Mouse (Mus musculus) right cerebral cortex, postnatal 10 days (tissue): ENCODE results near the gene Celf5.

Source experiments
- DNase-seq, 2 experiments: peaks; one replicate each; pipeline ENCODE4 v3.0.0; 2021; ENCODE audit warnings: low spot score in 2 of 2

The Celf5 gene

DNA sequence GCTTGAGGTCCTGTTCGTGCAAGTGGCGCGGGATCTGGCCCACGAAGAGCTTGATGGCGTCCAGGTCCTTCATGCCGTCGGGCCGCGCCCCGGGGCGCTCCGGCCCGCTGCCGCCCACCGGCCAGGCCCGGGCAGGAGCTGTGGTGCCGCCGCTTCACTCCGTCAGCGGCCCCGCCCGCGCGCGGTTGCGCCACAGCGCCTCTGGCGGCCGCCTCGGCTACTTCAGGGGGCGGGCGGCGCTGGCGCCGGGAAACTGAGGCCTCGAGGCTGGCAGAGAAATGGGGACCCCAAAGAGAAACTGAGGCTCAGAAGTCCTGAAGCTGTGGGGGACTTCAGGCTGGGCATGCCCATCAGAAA is at the start of gene Celf5:
Gene Celf5 (minus strand): TSS at position 177 of the 357 bp plus-strand sequence.
- peak in 1 of 2 experiments; percentile 76 for DNase-seq

DNA sequence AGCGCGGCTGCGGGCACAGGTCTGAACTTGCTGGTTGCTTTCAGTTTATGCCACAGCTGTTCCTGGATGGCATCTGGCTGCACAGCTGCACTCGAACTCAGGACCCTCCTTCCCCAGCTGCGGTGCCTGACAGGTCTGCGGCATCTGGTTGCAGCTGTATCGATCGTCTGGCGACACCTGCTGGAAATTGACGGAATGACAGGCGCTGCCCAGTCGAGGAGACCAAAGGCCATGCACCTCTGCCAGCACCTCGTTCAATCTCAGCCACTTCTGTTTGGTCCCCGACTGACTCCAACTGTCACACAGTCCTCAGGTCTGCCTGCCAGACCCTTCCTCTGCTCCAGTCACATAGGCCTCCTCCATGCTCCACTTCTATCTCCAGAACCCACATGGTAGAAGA is 44.3 kb upstream of the Celf5 start:
- peak; percentile 64 to 75 for DNase-seq

DNA sequence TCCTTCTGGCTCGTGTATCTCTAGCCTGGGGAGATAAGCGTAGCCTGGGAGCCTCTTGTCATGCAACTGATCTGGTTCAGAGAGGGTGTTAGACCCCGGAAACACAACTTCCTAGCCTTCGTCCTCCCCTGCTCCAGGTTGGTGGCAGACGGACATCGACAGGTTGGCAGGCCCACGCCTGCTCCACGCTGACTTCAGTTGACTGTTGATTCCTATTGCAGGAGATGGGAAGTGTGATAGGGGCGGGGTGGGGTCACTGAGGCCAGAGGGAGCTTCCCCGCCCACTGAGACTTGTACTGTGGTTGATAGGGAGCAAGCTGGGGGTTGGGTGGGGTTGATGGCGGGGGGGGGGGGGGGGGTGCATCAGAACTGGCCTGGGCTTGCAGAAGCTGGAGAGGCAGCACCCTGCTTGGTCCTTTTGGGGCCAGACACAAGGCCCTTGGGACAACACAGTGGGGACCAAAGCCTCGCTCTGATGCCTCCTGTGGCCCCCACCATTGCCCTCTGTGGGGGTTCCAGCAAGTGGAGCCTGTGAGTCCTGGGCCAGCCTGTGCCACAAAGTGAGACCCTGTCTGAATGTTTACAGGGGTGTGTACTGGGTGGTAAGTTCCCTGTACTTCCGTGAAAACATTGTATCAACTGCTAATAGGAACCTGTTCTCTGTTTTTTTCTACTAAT is 42.6 kb upstream of the Celf5 start:
- no peak for DNase-seq

DNA sequence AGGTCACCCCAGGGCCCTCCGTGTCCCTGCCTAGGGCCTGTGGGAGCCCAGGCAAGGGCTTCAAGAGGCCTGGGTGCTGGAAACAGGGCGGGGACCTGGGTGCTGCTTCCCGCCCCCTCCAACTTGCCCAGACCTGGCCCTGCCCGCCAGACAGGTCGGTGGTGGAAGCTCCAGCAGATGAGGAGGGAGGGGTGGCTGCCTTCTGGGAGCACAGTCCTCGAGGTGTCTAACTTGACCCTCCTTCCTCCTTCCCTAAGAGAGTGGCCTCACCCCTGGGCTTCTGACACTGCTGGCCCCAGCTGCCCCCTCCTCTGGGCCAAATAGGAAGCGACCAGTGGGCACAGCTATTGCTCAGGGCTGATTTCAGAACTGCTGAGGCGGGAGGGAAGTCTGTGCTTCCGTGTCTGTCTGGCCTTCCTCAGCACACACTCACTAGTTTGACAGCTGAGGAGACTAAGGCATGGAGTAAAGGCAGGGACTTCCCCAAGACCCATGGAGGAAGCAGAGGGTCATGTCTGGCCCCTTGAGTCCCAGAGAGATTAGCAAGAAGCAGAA is 41.6 kb upstream of the Celf5 start, which contains the start of gene Gna15:
Gene Gna15 (minus strand): TSS at position 175 of the 555 bp plus-strand sequence.
- peak; percentile 60 to 63 for DNase-seq

DNA sequence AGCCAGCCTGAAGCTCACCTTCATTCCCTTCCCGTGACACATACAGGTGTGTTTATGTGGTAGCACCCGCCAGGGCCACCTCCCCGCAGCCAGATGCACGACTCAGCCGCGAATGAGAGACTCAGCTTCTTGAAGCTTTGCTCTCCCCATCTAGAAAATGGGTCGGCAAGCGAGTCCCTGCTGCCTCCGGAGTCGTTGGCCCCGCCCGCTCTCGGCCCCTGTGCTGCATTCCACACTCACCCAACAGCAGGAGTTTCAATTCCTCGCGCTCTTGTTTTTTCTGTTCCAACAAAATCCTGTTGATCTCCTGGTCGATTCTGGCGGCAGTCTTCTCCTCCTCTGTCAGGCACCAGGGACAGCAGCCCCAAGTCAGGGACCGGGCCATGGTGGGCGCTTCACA is 41.1 kb upstream of the Celf5 start:
- DNase-seq: no peak

DNA sequence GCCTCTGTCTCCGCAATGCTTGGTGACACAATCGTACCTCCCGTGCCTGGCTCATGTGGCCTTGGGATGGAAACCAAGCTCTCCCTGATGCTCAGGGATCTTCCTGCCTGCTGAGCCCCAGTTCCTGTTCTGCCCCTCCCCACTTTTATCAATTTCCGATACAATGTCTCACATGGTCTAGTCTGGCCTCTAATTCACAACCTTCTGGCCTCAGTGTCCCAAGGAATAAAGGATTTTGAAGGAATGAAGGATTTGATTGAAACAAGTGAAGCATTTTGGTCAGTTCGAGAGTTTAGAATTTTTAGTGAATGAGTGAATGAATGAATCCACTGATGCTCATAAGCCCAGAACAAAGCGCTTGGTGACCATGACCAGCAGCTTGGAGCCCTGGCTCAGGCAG is 40.6 kb upstream of the Celf5 start:
- DNase-seq: no peak

DNA sequence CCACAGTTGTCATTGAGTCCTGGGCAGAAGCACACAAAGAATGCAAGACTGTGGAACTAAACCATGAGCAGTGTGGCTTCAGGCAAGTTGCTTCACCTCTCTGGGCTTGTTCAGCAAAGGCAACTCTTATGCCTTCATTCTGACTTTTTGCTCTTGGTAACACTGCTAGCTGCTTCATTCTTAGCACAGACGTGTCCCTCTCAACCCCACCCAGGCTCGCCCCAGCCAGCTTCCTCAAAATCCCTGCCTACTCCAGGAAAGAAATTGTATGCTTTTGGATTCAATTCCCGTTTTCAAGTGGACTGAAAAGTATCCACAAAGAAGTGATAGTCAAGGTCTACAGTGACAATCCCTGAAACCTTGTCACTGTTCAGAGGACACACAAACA is 37.5 kb upstream of the Celf5 start:
- no peak for DNase-seq

DNA sequence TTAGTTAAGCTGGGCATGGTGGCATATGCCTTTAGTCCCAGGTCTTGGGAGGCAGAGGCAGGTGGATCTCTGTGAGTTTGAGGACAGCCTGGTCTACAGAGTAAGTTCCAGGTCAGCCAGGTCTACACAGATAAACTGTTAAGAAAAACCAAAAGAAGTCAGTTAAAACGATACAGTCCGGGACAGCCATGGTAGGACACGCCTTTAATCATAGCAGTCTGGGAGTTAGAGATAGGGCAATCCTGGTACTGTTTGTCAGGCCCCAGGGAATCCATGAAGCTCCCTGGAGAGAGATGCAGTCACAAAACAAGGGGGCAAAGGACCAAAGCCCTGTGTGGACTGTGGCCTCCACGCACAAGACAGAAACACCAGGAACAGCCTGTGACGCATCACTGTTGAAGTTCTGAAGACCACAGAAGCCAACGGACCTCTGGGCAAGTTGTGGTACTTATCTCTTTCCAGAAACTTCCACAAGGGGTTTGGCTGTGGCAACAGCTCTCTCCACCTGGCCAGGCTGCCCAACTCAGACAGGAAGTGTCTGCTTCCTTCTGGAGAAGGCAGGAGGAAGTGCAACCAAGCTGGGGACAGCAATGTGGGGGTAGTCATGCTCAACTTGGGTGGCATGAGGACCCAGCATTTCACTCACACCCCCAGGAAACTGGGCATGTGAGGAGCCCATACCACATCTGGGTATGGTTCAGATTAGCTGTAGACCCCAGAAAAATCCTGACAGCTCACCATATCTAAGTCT is 36.9 kb upstream of the Celf5 start:
- DNase-seq: peak in 1 of 2 experiments; percentile 49

DNA sequence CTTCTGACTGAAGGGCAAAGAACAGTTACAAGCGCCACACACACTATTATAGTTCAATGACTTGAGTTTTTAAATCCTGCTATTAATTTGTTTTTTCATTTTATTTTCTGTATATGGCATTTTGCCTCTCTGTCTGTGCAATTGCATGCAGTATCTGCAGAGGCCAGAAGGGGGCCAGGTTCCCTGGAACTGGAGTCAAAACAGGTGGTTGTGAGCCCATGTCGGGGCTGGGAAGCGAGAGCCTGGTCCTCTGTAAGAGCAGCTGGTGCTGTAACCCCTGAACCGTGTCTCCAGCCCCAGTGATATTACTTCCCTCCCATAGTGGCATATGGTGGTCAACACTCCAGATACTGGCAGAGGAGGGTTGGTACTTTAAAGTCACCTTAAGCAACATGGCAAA is 36.0 kb upstream of the Celf5 start:
- peak; percentile 61 to 74 for DNase-seq

DNA sequence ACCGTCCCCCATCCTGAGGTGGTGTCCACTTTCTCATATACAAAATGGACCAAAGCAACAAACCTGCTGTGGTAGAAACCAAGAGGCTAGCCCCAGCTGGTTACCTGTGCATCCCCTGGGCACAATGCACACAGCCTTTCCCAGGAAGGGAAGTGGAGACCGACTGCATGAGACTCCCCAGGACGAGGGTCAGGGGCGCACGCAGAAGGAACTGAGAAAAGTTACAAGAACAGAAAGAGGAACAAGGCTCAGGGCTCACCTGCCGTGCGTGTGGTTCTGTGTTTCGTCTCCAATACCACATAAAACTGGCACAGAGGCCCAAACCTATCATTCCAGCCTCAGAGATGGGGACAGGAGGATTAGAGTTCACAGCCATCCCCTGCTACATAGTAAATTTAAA is 34.7 kb upstream of the Celf5 start:
- DNase-seq: no peak

DNA sequence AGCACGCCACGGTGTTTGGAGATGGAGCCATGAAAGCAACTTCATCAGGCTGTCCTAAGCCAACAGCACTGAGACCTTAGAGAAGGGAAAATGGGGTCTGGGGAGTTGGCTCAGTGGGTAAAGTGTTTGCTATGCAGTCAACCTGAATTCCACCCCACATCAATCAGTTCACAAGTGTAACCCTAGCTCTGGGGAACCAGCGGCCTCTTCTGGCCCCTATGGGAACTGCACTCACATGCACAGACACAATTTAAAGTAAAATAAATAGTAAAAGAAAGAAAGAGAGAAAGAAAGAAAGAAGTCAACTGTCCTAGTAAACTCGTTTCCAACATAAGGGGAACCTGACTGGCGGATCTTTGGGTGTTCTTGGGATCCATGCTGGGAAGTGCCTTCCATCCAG is 31.3 kb upstream of the Celf5 start:
- no peak for DNase-seq

DNA sequence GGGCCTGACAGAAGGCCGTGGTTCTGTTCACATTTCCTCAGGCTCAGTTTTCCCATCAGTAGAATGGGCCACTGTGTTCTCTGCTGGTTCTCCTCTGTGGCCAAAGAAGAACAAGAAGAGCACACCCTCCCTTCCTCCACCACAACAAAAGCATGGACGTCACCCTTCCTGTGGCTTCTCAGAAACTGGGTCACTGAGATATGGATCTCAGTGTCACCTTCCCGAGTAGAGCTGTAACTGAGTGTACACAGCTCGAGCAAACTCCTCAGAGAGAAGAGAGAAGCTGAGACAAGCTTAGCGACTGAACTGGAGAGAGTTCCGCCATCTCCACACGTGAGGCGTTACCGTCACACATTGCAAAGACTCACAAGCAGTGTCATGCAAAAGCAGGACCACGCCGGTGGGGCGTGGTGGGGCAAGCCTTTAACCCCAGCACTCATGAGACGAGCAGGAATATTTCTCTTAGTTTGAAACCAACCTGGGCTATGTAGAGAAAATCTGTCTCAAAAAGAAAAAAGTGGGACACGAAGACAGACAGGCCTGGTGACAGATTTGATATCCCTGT is 27.8 kb upstream of the Celf5 start:
- DNase-seq: no peak

DNA sequence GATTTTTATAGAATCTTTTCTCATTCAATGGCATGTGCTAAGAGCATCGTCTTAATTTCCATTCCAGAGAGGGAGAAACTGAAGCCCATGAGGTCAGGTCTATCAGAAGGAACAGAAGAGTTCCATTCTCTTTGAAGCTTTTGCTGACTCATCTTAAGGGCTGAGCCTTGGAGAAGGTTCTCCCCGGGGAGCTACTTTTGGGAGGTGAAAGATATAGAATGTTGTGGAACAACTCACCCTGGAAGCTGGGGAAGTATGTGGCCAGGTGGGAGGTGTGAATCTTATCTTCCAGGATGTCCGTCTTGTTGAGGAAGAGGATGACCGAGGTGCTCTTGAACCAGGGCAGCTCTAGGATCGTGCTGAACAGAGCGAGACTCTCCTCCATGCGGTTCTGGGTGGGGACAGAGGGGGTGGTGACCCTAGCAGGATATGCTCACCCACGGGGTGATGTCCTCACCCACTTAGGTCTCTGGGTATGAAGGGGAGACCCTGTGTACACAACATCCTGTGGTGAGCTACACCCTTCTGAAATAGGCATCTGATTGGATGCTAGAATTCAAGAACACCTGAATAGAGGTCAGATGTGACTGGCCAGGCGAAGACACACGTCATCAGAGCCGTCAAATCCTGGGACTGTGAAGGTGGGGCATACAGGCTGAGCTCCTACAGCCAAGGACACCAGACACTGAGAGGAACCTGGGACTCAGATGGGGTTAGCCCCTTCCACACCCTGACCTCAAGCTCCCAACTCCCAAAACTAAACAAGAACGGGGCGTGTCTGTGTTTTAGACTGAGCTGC is 25.4 kb upstream of the Celf5 start:
- DNase-seq: no peak

DNA sequence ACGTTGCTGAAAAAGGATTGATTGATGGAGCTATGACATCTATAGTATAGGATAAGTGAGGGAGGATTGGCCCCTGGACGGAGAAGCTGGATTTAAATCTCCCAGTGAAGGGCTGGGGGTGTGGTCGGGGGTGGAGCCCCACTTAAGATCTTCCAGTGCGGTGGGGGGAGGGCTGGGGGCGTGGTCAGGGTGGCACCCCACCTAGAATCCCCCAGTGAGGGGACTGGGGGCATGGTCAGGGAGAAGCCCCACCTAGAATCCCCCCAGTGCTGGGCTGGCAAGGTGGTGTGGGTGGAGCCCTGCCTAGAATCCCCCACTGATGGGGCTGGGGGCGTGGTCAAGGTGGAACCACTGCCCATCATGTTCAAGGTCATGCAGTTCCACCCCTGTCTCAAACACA is 24.6 kb upstream of the Celf5 start:
- DNase-seq: no peak

DNA sequence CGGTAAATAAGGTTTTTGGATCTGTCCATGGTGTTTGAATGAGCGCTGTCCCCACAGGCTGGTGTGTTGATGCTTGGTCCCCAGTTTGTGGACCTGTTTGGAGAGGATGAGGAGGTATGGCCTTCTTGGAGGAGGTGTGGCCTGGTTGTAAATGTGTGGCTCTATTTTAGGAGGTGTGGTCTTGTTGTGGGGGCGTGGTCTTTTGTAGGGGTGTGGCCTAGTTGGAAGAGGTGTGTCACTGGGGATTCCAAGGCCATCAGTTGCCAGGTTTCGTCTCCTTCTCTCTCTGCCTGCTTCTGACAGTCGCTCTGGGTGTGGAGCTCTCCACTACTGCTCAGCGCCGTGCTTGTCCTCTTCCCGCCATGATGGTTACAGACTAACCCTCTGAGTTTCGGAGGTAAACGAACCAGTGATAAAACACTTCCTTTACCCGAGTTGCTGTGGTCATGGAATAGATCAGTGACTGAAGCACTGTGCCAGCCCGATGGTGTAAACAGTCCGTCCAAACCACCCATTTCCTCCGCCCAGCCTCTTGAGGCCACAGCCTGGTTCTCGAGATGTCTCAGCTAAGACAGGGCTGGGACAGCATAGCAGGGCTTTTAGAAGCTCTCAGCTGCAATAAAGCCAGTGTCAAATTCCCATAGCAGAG is 22.6 kb upstream of the Celf5 start:
- DNase-seq: no peak

DNA sequence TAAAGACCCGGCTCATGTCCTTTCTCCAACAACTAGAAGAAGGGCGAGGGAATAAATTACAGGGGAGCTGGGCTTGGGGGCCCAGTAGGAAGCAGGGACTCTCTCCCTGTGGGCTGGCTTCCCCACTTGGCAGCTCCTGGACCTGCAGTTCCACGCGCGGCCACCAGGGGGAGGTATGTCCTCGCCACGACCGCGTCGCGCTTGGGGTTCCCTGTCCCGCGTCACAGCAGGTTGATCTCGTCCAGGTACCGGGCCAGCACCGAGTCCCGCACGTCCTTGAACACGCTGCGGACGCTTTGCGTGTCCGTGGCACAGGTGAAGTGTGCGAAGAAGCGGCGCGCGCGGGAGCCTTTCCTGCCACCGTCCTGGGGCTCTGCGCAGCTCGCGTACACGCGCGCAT is 20.1 kb upstream of the Celf5 start:
- peak; percentile 86 to 92 for DNase-seq

DNA sequence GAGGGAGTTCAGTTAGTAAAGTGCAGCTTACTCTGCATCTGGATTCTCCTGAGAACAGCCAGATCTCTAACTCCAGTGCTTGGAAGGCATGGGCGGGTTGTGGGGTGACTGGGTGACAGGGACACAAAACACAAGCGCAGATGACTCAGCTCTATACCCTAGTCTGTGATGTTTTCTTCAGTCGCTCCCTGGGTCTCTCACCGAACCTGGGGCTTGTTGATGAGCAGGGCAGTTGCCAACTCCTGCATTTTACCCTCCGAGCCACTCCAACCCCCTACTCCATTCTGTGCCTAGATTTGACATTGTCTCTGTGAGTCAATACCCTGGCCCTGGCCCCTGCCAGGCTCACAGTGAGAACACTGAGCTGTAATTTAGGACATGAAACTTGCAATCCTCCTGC is 19.4 kb upstream of the Celf5 start:
- no peak for DNase-seq

DNA sequence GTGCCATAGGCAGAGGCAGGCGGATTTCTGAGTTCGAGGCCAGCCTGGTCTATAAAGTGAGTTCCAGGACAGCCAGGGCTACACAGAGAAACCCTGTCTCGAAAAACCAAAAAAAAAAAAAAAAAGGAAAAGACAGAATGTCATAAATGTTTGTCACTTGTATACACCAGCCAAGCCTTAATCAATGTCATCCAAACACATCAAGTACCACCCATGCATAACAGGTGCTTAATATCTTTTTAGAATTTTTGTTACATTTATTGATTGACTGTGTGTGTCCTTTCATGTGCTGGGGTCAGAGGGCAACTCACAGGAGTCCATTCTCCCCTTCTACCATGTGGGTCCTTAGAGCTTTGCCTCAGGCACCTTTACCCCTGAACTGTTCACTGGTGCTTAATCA is 17.5 kb upstream of the Celf5 start, which contains the start of gene S1pr4:
Gene S1pr4 (minus strand): TSS at position 101 of the 400 bp plus-strand sequence.
- no peak for DNase-seq

DNA sequence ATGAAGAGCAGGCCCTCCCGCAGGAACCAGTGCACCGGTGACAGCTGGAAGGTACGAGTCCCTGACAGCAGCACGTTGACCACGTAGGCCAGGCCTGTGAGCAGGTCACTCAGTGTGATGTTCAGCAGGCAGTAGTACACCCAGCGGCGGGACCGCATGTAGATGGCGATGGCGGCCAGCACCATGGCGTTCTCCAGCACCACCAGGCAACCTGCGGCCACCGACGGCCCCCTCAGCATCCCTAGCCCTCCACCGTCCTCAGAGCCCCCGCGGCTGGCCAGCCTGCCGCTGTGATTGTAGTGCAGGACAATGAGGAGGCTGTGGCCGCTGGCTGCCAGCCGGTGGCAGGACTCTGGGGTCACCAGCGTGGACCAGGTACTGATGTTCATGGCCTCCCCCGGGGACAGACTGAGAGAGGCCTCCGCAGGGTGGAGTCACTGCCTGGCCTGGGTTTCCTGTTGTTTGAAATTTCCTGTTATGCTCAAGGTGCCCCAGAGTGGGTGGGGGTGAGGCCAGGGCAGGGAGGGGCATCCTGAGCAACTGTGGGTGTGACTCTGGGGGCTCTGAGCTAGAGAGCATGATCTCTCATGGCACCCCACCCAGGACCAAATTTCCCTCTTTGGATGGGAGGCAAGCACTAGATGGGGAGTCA is 16.9 kb upstream of the Celf5 start:
- peak; percentile 42 to 59 for DNase-seq

DNA sequence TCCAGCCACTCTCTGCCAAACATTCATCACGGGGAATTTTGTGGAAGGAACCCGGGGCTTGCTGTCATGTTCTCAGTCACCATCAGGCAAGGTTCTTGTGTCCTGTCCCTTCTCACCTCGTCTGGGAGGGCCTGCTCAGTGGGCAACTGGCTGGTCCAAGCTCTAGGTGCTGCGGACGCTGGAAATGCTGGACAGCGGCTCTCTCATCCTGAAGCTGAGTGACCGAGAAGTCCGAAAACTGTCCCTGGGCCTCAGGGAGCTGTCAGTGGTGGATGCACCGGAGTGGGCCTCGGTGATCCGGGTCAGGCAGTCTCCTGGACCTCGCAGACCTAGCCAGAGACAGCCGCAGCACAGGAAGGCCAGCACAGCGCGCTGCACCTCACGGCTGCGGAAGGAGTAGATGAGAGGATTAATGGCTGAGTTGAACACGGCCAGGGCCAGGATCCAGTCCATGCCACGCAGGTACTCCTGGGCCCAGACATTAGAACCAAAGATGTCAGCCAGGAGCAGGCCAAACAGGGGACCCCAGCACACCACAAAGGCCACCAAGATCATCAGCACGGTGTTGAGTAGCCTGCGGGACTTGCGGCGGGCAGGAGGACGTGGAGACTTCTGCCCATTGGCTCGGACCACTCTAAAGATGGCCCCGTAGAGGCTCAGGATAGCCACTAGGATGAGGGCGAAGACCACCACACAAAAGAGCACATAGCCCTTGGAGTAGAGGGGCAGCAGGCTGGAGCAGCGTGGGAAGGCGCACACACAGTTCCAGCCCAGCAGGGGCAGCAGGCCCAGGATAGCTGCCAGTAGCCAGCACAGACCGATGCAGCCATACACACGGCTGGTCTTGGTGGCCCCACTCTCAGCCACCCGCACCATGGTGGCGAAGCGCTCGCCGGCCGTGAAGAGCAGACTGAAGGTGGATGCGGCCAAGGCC is 16.1 kb upstream of the Celf5 start:
- peak in 1 of 2 experiments; percentile 46 for DNase-seq
